Mouse (Mus musculus) stomach, embryonic 16.5 days (tissue): ENCODE data around the gene Gm10842. TPM values are rescaled to one million over a fixed set of nuclear protein-coding genes. Genes with fewer than 3 reads are reported as not detected.

Experiments
- ATAC-seq: fragments of 200-750 bp; cut with Nextera tagmentation; 2 replicates; pipeline ENCODE4 v1.8.0; 2017; ENCODE audit warnings: moderate number of reproducible peaks, moderate TSS enrichment; ENCODE audit not compliant: insufficient read depth, low FRiP score
- H3K27ac ChIP-seq: fragments of 300-500 bp; sonication (generic); 2 replicates; pipeline ENCODE4 v1.5.1; 2014; ENCODE audit warnings: low read length
- H3K27me3 ChIP-seq: fragments of 300-500 bp; sonication (generic); 2 replicates; pipeline ENCODE4 v1.6.1; 2014; ENCODE audit warnings: low read length, control low read depth, mixed read lengths; ENCODE audit not compliant: control insufficient read depth, insufficient read depth
- H3K36me3 ChIP-seq: fragments of 300-500 bp; sonication (generic); 2 replicates; pipeline ENCODE4 v1.6.1; 2014; ENCODE audit warnings: low read length; ENCODE audit not compliant: control insufficient read depth, insufficient read depth
- H3K4me1 ChIP-seq: fragments of 300-500 bp; sonication (generic); 2 replicates; pipeline ENCODE4 v1.6.1; 2014; ENCODE audit warnings: low read length, control low read depth, mixed read lengths; ENCODE audit not compliant: control insufficient read depth, insufficient read depth
- H3K4me2 ChIP-seq: fragments of 300-500 bp; sonication (generic); 2 replicates; pipeline ENCODE4 v1.6.1; 2014; ENCODE audit warnings: low read depth, low read length, mixed read lengths
- H3K4me3 ChIP-seq: fragments of 300-500 bp; sonication (generic); replicated peaks from 2 replicates; pipeline ENCODE4 v1.5.1; 2014; ENCODE audit warnings: mild to moderate bottlenecking, low read length
- H3K9ac ChIP-seq: fragments of 300-500 bp; sonication (generic); 2 replicates; pipeline ENCODE4 v1.6.1; 2014; ENCODE audit warnings: low read length
- H3K9me3 ChIP-seq: fragments of 300-500 bp; sonication (generic); replicated peaks from 2 replicates; pipeline ENCODE4 v1.6.1; 2016; ENCODE audit warnings: low read length, control low read depth; ENCODE audit not compliant: control insufficient read depth
- WGBS: fragments of 180-500 bp; shearing (Covaris S2); extraction: QIAGEN DNeasy Blood & Tissue Kit; methylation state at CpG from one replicate; pipeline ENCODE4 v1.1.7; 2014; 5-methylcytosine and 5-hydroxymethylcytosine counted together
- polyA plus RNA-seq: library from polyadenylated mRNA; unstranded; fragments of >200 nt; fragmentation: Nextera tagmentation; extraction: Ambion mirVana; gene quantifications from 2 replicates; pipeline ENCODE4 v1.2.1, GENCODE M21; 2015

The Gm10842 gene
- polyA plus RNA-seq, 1 experiment from 2014 or later = not detected

DNA sequence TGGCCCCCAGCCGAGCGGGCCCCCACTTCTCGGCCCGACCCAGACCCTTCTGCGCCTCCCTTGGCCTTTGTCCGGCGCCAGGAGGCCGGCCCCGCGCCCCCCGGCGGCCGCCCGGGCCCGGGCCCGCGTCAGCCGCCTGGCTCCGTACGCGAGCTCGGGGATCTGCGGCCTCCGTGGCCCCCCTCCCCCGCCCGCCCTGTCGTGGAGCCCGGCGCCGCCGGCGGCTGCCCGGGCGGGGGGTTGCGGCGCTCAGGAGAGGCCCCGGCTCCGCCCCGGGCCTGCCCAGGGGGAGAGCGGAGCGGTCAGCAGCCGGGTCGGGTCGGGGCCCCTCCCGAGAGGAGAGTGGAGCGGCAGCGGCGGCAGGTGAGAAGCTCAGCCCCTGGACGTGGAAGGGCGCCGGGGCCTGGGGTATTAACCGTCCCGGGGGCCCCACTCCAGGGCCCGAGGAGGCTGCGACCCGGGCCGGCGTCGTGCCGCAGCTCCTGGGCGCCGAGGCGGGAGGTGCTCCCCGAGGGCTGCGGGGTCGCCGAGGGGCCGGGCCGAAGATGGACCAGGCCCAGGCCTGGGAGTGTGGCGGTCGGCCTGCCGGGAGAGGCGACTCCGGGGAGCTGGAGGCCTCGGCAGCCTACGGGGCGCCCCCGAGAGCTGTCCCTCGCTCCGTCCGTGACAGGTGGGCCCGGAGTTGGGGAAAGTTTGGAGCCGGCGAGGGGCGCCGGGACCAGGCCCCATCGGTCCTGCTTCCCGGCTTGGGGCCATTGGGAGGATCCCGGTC lies 35.2 kb downstream of the Gm10842 start:
- H3K36me3 ChIP-seq = no peaks in the 10 kb centered on the region
- peaks cover 15% of the 10 kb centered on the region for H3K4me1 ChIP-seq
- 4% methylated on average over 76 of the region's 89 CpGs for WGBS
- no peaks in the 10 kb centered on the region for H3K9me3 ChIP-seq
- H3K4me2 ChIP-seq = peak overlapping the region; percentile 84
- ATAC-seq = peak; percentile 45
- H3K27ac ChIP-seq = peak overlapping the region; percentile 97
- peak overlapping the region; percentile 93 for H3K9ac ChIP-seq
- H3K4me3 ChIP-seq = peak overlapping the region; percentile 63
- no peaks in the 10 kb centered on the region for H3K27me3 ChIP-seq

DNA sequence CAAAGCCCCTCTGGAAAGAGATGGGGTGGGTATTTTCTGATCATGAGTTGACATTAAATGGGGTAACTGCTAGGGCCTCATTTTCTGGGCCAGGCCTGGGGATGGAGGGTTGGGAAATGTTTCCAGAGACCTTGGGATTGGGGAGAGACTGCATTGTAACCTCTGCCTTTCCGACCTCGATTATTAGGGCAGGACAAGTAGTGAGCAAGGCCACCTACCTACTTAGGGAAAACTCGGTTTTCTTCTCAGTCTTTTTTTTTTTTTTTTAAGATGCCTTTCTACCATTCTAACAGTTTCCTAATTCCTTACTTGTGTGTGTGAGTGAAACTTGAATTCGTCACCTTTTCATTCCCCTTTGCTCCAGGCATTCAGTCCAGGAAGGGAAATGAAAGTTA lies 35.8 kb downstream of the Gm10842 start:
- peak overlapping the region; percentile 97 for H3K27ac ChIP-seq
- H3K9ac ChIP-seq = peak overlapping the region; percentile 93
- ATAC-seq = no peak
- H3K4me3 ChIP-seq = peak overlapping the region; percentile 63
- H3K27me3 ChIP-seq = no peaks in the 10 kb centered on the region
- H3K4me1 ChIP-seq = peaks cover 15% of the 10 kb centered on the region
- H3K36me3 ChIP-seq = no peaks in the 10 kb centered on the region
- no peaks in the 10 kb centered on the region for H3K9me3 ChIP-seq
- H3K4me2 ChIP-seq = peak overlapping the region; percentile 84
- 7% methylated on average over 4 of the region's 4 CpGs for WGBS

DNA sequence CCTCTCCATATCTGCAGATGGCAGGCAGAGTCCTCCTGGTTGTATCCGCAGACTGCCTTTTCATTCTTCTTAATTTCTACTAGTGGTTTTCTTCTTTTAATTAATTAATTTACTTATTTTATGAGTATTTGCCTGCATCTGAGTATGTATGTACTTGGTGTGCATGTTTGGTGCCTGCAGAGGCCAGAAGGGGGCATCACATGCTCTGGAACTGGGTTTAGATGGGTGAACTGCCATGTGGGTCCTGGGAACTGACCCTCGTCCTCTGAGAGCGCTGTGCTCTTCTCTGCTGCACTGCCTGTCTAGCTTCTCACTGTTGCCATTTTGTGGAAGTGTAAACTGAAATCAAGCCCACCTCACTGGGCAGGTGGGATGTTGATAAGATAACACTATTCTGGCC lies 38.0 kb downstream of the Gm10842 start:
- no peaks in the 10 kb centered on the region for H3K9me3 ChIP-seq
- no peak overlapping the region for H3K4me2 ChIP-seq
- H3K27ac ChIP-seq = no peak overlapping the region
- no peaks in the 10 kb centered on the region for H3K36me3 ChIP-seq
- H3K27me3 ChIP-seq = no peaks in the 10 kb centered on the region
- ATAC-seq = no peak
- WGBS = 92% methylated on average over 3 of the region's 3 CpGs
- no peak overlapping the region for H3K9ac ChIP-seq
- peaks cover 10% of the 10 kb centered on the region for H3K4me1 ChIP-seq
- no peak overlapping the region for H3K4me3 ChIP-seq

DNA sequence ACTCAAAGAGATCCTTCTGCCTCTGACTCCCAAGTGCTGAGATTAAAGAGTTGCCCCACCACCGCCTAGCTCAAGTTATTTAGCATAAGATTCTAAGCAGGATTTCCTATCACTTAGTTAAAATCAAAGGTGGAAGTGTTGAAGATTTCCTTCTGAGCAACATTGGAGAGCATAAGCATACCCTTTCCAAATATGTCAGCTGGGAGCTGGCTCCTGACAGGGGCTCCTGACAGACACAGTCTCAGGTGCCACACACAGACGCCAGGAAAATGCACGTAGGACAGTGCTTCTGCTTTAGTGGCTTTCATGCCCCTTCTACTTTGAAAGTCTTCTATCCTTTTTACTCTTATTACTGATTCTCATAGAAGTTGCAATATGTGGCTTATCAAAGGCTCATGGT lies 45.5 kb downstream of the Gm10842 start:
- Histone ChIP-seq H3K4me1 (no peaks in the 10 kb centered on the region), H3K9me3 (no peaks in the 10 kb centered on the region), H3K4me3 (no peak overlapping the region), H3K4me2 (no peak overlapping the region), H3K27ac (no peak overlapping the region), H3K27me3 (no peaks in the 10 kb centered on the region), H3K36me3 (no peaks in the 10 kb centered on the region), H3K9ac (no peak overlapping the region)
- WGBS = 90% methylated on average over 3 of the region's 3 CpGs
- no peak for ATAC-seq

Other genes starting within 250 kb of the Gm10842 start
- 0.23 TPM in 1 of 2 replicates, not detected in the other for gene Efcab3, start 83.3 kb upstream of the Gm10842 start, polyA plus RNA-seq
- 32.1 and 32.8 TPM in 2 replicates for gene Mettl2, start 20.5 kb upstream of the Gm10842 start, polyA plus RNA-seq
- gene Tlk2, start 31.9 kb downstream of the Gm10842 start, polyA plus RNA-seq = 10.5 TPM in 2 replicates
- gene Mrc2, start 145.8 kb downstream of the Gm10842 start, polyA plus RNA-seq = 12.7 and 13.4 TPM in 2 replicates